Mouse (Mus musculus): ENCODE measurements at regions not wholly inside any gene's neighbourhood (a gene's known extent, or its start where the extent isn't known, plus 50 kb on each side); places are given as distances from the start of the nearest gene placed in this dataset.

DNA sequence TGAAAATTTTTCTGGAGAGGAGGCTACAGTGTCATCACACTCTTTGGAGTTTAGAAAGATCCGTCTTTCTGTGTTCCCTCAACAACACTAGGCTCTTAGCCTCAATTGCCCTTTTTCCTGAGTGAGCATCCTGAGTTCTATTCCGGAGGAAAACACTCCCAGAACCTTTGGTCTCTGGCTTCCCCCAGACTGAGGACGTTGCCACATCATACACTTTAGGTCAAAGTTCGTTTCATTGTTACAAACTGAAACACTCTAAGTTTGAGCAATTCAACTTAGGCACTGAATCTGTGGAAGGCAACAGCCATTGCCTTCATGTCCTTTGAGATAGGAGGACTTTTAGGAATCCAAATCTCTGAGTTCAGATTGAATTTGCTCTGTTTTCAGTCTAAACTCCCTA is 85.0 kb downstream of the Arl4a start:
- Histone ChIP-seq H3K27ac (no peak overlapping the region), H3K9me3 (replicated peaks) (no peaks in the 10 kb centered on the region), H3K9ac (no peak overlapping the region), H3K4me3 (no peak overlapping the region), H3K36me3 (ENCODE audit: poor library complexity, severe bottlenecking) (no peaks in the 10 kb centered on the region), H3K27me3 (no peaks in the 10 kb centered on the region), H3K4me1 (peaks cover 21% of the 10 kb centered on the region), H3K4me2 (no peak overlapping the region)
- ATAC-seq: no peak
- WGBS: 75% methylated on average over 4 of the region's 4 CpGs

DNA sequence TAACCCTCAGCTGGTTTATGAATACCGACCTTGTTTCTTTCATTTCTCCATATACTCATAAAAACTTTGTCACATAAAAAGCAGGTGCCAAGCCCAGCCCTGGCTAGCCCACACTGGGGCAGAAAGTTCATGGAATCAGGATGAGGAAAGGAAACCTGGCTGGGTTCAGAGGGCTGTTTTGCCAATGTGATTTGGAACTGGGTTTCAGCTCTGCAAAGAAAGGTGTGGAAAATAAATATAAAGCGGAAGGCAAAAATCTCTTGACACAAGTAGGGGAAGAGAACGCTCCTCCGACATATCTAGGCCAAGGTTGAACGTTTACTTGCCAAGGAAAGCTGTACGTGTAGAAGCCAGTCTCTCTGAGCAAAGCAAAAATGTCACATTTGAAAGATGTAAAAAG is 85.9 kb downstream of the Arl4a start:
- no peaks in the 10 kb centered on the region for H3K27me3 ChIP-seq
- no peak overlapping the region for H3K4me2 ChIP-seq
- ATAC-seq: no peak
- WGBS: 85% methylated on average over 6 of the region's 6 CpGs
- H3K4me3 ChIP-seq: no peak overlapping the region
- H3K27ac ChIP-seq: no peak overlapping the region
- H3K36me3 ChIP-seq (ENCODE audit: poor library complexity, severe bottlenecking): no peaks in the 10 kb centered on the region
- no peak overlapping the region for H3K9ac ChIP-seq
- H3K9me3 ChIP-seq (replicated peaks): no peaks in the 10 kb centered on the region
- H3K4me1 ChIP-seq: peaks cover 12% of the 10 kb centered on the region

DNA sequence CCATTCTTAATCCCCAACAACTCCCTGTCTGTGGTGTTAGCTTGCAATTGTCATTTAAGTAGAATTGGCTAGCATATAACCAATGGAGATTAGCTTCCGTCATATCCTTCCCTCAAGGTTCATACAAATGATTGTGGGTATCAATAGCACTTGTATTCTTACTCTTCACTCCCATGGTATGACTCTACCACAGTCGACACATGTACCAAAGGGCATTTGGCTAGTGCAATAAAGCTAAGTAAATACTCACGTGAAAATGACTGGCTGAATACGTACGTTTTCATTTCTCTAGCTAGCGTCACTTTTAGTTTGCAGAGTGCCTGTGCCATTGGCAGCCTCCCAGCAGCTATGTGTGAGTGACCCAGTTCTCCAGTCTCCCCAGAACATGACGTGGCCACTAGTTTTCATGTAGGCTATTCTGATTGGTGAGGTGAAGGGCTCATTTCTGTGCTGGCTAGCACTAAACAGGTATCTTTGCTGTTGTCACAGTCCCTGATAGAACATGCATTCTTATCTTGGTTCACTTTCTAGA is 87.5 kb downstream of the Arl4a start:
- Histone ChIP-seq H3K4me3 (no peak overlapping the region), H3K36me3 (ENCODE audit: poor library complexity, severe bottlenecking) (no peaks in the 10 kb centered on the region), H3K9ac (no peak overlapping the region), H3K4me2 (no peak overlapping the region), H3K4me1 (no peaks in the 10 kb centered on the region), H3K27ac (no peak overlapping the region), H3K27me3 (no peaks in the 10 kb centered on the region), H3K9me3 (replicated peaks) (no peaks in the 10 kb centered on the region)
- ATAC-seq: no peak
- WGBS: 85% methylated on average over 7 of the region's 7 CpGs

DNA sequence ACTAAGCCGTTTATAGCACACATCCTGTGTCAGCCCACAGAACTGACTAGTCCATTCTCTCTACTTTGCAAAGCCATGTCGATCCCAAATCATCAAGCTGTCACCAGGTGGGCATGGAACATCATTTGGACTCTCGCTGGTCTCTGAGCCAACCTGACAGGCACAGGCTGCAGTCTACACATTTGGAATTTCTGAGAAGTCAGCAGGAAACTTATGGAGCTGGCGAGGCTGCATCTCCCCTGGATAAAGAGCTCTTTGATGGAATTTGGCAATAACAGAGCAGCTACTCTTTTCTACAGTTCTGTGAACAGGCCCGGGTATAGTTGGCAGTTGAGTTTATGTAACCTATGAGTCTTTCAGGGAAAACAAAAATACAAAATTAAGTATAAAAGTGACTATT is 94.9 kb downstream of the Arl4a start:
- 66% methylated on average over 5 of the region's 5 CpGs for WGBS
- H3K27ac ChIP-seq: no peak overlapping the region
- no peaks in the 10 kb centered on the region for H3K27me3 ChIP-seq
- H3K4me1 ChIP-seq: no peaks in the 10 kb centered on the region
- no peak for ATAC-seq
- H3K4me2 ChIP-seq: no peak overlapping the region
- H3K36me3 ChIP-seq (ENCODE audit: poor library complexity, severe bottlenecking): no peaks in the 10 kb centered on the region
- H3K9me3 ChIP-seq (replicated peaks): no peaks in the 10 kb centered on the region
- no peak overlapping the region for H3K4me3 ChIP-seq
- H3K9ac ChIP-seq: no peak overlapping the region

DNA sequence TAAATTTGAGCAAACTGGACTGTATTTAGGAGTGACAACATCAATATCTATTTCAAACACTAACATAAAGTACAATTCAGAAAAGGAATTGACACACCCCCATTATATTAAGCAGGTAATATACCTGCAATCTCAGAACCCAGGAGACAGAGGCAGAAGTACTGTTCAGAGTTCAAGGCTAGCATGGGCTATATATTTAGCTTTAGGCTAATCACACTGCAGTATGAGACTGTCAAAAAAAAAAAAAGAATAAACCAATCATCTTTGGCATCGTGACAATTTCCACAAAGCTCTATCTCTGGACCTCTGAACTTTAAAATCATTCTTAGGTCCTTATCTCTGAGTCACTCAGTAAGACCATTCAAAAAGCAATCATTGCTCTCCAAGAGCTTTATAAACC is 96.7 kb downstream of the Arl4a start:
- H3K9me3 ChIP-seq (replicated peaks): no peaks in the 10 kb centered on the region
- no peak overlapping the region for H3K9ac ChIP-seq
- H3K4me1 ChIP-seq: no peaks in the 10 kb centered on the region
- no peak overlapping the region for H3K4me2 ChIP-seq
- H3K27me3 ChIP-seq: no peaks in the 10 kb centered on the region
- WGBS: 100% methylated on average over 1 of the region's 1 CpGs
- no peak for ATAC-seq
- H3K4me3 ChIP-seq: no peak overlapping the region
- no peak overlapping the region for H3K27ac ChIP-seq
- H3K36me3 ChIP-seq (ENCODE audit: poor library complexity, severe bottlenecking): no peaks in the 10 kb centered on the region

DNA sequence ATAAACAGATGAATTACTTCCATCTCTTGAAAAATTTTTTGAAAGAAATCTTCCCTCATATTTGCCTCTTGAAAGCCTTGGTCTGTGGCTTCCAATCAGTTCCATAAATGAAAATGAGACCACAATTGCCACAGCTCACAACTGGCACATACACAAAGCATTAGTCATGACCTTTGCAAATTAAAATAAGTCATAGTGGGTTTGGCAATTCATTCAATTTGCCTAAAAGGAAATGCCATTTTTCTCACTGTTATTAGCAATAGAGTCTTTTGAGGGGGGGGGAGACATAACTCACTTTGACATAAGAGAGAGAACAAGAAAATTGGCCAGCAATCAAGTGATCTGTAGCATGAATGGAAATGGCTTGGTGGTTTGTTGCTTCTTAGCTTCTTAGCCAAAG is 98.8 kb downstream of the Arl4a start:
- ATAC-seq: no peak
- no peak overlapping the region for H3K4me2 ChIP-seq
- H3K4me3 ChIP-seq: no peak overlapping the region
- H3K36me3 ChIP-seq (ENCODE audit: poor library complexity, severe bottlenecking): no peaks in the 10 kb centered on the region
- H3K27ac ChIP-seq: no peak overlapping the region
- no peaks in the 10 kb centered on the region for H3K27me3 ChIP-seq
- H3K9ac ChIP-seq: no peak overlapping the region
- no peaks in the 10 kb centered on the region for H3K4me1 ChIP-seq
- no peaks in the 10 kb centered on the region for H3K9me3 ChIP-seq (replicated peaks)

DNA sequence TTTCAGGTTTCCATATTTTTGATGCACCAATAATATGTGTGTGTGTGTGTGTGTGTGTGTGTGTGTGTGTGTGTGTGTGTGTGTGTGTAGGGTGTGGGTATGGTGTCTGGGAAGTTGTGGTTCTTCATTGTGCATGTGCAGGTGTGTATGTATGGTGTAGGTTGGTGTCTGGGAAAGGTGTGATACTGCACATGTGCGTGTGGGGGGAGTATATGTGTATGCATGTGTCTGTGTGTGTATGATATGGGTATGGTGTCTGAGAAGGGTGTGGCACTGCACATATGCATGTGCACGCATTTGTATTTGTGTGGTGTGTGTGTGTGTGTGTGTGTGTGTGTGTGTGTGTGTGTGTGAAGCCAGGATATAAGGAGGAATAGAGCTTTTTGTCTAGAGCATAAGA is 99.6 kb downstream of the Arl4a start:
- no peak overlapping the region for H3K4me2 ChIP-seq
- 89% methylated on average over 2 of the region's 2 CpGs for WGBS
- no peak overlapping the region for H3K9ac ChIP-seq
- no peaks in the 10 kb centered on the region for H3K36me3 ChIP-seq (ENCODE audit: poor library complexity, severe bottlenecking)
- no peak overlapping the region for H3K4me3 ChIP-seq
- no peaks in the 10 kb centered on the region for H3K4me1 ChIP-seq
- H3K9me3 ChIP-seq (replicated peaks): no peaks in the 10 kb centered on the region
- no peak overlapping the region for H3K27ac ChIP-seq
- peak; percentile 65 for ATAC-seq
- no peaks in the 10 kb centered on the region for H3K27me3 ChIP-seq

DNA sequence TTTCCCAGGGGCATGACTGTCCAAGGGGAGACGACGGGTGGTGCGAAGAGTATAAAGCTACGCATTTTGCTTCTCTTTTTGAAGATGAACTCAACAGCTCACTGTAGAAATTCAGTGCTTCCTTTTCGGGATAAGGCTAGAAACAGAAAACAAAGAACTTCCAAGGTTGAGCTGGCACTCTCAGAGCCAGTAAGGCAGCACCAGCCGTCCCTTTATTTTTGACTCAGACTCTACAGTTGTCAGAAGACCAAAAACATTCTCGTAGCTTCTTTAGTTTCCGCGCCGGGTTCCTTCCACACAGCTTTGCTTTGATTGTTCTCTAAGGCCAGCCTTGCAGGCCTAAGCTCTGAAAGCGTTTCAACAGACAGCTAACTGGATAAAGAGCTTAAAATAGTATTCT is 101.5 kb downstream of the Arl4a start:
- no peak for ATAC-seq
- Histone ChIP-seq H3K4me3 (no peak overlapping the region), H3K27me3 (no peaks in the 10 kb centered on the region), H3K4me1 (no peaks in the 10 kb centered on the region), H3K9me3 (replicated peaks) (no peaks in the 10 kb centered on the region), H3K36me3 (ENCODE audit: poor library complexity, severe bottlenecking) (no peaks in the 10 kb centered on the region), H3K9ac (no peak overlapping the region), H3K27ac (no peak overlapping the region), H3K4me2 (no peak overlapping the region)
- WGBS: 34% methylated on average over 11 of the region's 11 CpGs

DNA sequence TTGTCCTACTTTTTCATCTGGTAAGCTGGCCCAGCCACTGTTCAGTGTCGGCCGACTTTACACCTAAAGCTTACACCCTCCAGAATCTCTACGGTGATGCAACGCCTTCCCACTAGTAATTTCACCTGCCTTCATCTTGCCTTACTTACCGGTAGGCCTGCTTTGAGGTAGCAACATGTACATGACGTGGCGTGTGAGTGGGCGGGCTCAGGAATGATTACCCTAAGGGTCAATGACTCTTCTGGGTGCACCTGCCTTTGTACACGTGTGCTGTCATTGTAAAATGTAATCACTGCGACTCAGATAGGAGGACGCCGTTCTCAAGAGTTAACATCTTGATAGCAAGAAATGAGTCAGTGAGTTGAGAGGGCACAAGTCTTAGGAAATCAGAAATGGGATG is 102.0 kb downstream of the Arl4a start:
- no peaks in the 10 kb centered on the region for H3K27me3 ChIP-seq
- H3K9ac ChIP-seq: no peak overlapping the region
- no peaks in the 10 kb centered on the region for H3K4me1 ChIP-seq
- no peak for ATAC-seq
- H3K9me3 ChIP-seq (replicated peaks): no peaks in the 10 kb centered on the region
- no peak overlapping the region for H3K27ac ChIP-seq
- WGBS: 90% methylated on average over 12 of the region's 12 CpGs
- no peak overlapping the region for H3K4me3 ChIP-seq
- H3K4me2 ChIP-seq: no peak overlapping the region
- no peaks in the 10 kb centered on the region for H3K36me3 ChIP-seq (ENCODE audit: poor library complexity, severe bottlenecking)

DNA sequence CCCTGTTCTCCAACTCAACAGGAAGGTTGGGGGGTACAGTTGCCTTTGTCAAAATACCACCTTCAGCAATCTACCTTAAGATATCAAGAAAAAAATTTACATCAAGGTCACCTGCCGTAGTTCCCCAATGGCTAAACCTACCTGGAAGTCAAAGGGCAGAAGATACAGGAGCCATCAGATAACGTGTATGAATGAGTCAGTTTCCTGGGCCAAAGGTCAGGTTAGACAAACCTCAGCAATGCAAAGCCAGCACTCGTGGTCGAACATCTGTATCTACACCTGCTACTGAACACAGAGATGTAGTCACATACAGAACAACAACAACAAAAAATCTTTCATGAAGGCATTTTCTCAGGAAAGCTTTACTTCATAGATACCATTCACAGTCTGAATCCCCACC is 102.9 kb downstream of the Arl4a start:
- H3K9ac ChIP-seq: no peak overlapping the region
- WGBS: 81% methylated on average over 4 of the region's 4 CpGs
- no peak overlapping the region for H3K4me2 ChIP-seq
- no peaks in the 10 kb centered on the region for H3K36me3 ChIP-seq (ENCODE audit: poor library complexity, severe bottlenecking)
- no peaks in the 10 kb centered on the region for H3K4me1 ChIP-seq
- no peak overlapping the region for H3K4me3 ChIP-seq
- H3K9me3 ChIP-seq (replicated peaks): no peaks in the 10 kb centered on the region
- H3K27me3 ChIP-seq: no peaks in the 10 kb centered on the region
- ATAC-seq: no peak
- no peak overlapping the region for H3K27ac ChIP-seq

DNA sequence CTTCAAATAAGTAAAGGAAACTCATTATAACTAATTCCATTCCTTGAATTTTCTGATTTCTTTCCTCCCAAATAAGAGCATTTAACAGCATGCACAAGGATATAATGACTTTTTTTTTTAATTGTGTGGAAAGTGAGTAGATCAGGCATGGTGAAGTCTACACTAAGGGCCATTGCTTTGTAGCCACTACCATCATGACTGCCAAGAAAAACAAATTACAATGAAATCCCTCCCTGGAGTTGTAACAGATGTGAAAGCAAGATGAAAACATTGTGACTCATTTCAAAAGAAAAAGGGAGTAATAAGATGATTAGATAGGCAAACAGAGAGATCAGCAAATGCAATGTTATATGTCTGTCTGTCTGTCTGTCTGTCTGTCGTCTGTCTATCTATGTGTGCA is 106.6 kb downstream of the Arl4a start:
- Histone ChIP-seq H3K9ac (no peak overlapping the region), H3K4me1 (no peaks in the 10 kb centered on the region), H3K27ac (no peak overlapping the region), H3K27me3 (no peaks in the 10 kb centered on the region), H3K4me3 (no peak overlapping the region), H3K36me3 (ENCODE audit: poor library complexity, severe bottlenecking) (no peaks in the 10 kb centered on the region), H3K4me2 (no peak overlapping the region), H3K9me3 (replicated peaks) (no peaks in the 10 kb centered on the region)
- no peak for ATAC-seq
- 85% methylated on average over 1 of the region's 1 CpGs for WGBS

DNA sequence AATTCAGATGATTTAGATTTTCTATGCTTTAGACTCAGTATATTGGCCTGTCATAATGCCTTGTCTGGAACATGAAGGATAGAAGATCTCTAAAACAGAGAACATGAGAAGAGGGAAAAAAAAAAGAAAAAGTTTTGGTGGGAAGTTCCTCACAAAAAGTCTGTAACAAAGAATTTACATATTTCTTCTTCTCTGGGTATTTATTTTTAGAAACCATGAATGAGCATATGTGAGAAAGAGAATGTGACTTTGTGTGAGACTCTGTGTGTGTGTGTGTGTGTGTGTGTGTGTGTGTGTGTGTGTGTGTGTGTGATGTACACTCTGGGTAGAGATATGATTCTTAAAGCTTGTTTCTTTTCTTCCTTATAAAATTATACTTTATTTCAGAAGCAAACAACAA is 109.9 kb downstream of the Arl4a start:
- Histone ChIP-seq H3K27ac (no peak overlapping the region), H3K4me2 (no peak overlapping the region), H3K36me3 (ENCODE audit: poor library complexity, severe bottlenecking) (no peaks in the 10 kb centered on the region), H3K27me3 (no peaks in the 10 kb centered on the region), H3K4me3 (no peak overlapping the region), H3K9ac (no peak overlapping the region), H3K9me3 (replicated peaks) (no peaks in the 10 kb centered on the region), H3K4me1 (no peaks in the 10 kb centered on the region)
- no peak for ATAC-seq

DNA sequence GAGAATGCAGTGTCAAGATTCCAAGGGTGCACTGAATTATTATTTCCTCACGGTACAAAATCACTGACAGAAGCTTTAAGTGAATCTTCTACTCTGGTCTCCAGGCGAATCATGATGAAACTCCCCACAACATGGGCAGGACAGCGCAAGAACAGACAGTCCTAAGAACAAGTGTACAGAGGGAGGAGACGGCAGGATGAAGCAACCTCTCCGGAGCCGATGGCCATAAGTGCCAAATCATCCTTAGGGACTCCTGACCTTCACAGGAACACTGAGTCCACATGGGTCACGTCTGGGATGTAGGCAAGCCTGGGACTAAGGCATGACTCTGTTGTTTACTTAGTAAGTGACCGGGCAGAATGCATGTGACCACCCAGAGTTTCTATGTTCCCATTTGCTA is 110.8 kb downstream of the Arl4a start:
- no peaks in the 10 kb centered on the region for H3K36me3 ChIP-seq (ENCODE audit: poor library complexity, severe bottlenecking)

More for the DNA sequence above, 110.8 kb downstream of the Arl4a start:
- WGBS: 90% methylated on average over 8 of the region's 8 CpGs
- H3K27me3 ChIP-seq: no peaks in the 10 kb centered on the region
- H3K27ac ChIP-seq: no peak overlapping the region
- no peak overlapping the region for H3K4me2 ChIP-seq
- H3K4me3 ChIP-seq: no peak overlapping the region
- no peaks in the 10 kb centered on the region for H3K9me3 ChIP-seq (replicated peaks)
- no peak overlapping the region for H3K9ac ChIP-seq
- no peak for ATAC-seq
- H3K4me1 ChIP-seq: 0 out of 2 replicates have a peak, but pooled peaks cover 2% of the 10 kb centered on the region

All from forebrain, embryonic 13.5 days (tissue).